Mouse (Mus musculus) G1E-ER4 (cell line): ENCODE results near the gene Nt5c2. TPM values are rescaled to one million over a fixed set of nuclear protein-coding genes. Genes with fewer than 3 reads are reported as not detected.
A peak's percentile ranks its signal among the peaks of the same experiment; 100 is the strongest.

Source experiments
- GATA1 ChIP-seq: IDR thresholded peaks from one replicate; pipeline ENCODE4 v1.8.0; 2012; ENCODE audit warnings: low read length, inconsistent platforms
- polyA plus RNA-seq: library from polyadenylated mRNA; stranded (reverse); fragments of >175 nt; gene quantifications from 2 replicates; pipeline ENCODE4 v1.2.3, GENCODE M21; 2012

Gene Nt5c2
- polyA plus RNA-seq, 1 experiment: 6.8 TPM

DNA sequence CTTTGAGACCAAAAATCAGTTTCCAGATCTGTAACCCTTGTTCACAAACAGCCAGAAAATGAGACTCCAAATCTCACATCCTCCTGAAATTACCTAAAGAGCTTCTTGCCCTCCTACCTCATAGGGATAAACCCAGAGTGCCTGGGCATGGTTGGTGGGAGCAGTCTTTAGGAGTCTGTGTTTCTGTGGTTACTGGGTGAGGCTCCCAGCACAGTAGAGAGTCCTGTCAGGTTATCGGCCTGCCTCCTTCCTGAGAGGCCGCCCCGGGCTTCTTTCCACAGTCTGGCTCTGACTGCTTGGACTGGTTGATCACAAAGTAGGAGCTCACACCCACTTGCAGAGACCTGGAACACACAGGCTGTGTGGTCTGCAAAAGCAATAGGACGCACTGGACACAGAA is 149.6 kb downstream of the Nt5c2 start:
- TF ChIP-seq GATA1: no peak

DNA sequence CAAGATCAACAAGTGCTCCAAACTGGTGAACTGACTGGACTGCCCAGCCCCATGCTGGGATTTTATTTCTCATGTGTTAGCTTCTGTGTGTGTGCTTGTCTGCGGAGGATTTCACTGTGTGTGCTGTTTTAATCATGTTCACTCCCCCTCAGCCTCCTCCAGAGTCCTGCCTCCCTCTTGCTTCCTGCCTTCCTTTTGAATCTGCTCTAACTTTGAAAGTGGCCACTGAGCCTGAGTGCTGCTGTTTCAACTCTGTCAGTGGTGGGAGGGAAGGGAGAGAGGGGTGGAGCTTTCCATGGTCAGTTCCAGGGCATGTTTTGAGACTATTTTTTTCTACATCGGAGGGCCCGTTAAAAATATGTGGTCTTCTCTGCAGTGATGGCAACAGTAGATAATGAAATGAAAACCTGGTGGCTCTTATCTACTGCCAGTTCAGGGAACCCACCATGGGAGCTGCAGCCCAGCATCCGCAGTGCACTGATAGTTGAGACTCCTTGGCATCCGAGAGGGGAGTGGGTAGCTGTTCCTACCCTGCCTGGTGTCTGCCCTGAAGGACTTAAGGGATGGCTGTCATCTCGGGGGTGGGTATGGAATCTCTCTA is 150.1 kb downstream of the Nt5c2 start:
- TF ChIP-seq GATA1: peak; percentile 83

DNA sequence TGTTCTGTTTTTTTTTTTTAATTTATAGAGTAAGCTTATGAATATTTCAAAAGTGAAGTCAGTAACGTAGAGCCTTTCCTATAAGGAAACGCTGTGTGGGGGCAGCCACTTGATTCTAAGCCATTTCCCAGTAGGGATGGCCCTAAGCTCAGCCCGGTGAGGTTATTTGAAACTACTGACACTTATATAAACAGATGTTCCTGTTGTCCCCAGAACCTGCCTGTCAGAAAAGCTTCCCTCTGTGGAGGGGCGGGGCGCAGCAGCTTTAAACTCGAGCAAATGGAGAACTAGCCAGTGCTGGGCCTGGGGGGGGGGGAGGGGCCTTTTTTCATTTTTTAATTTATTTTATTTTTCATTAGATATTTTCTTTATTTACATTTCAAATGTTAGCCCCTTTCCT is 150.9 kb downstream of the Nt5c2 start:
- no peak for TF ChIP-seq GATA1

DNA sequence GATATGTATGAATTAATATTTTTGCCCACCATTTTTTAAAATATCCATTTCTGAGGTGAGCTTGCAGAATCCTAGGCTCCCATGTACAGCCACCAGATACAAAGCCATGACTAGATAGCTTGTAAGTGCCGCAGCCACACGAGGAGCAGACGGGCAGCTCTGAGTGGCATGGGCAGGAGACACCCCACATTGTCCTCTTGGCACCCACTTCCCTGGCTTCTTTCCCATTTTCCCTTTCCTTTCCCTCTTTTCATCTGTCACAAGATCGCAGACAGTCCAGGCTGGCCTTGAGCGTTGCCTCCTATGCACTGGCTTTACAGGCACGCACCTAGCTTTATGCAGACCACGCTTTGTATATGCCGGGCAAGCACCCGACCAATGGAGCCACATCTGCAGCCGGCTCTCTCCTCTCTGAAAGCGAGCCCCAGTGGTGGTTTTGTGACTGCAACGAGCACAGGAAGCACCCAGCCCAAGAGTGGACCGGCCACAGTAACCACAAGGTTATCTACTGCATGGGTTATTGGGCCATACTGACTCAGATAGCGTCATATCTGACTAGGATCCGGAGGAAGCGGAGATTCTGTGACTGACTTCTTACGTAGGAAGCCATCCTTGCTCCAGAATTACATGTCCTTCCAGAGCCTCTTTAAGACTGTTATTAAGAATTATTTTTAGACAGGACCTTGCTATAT is 151.6 kb downstream of the Nt5c2 start:
- TF ChIP-seq GATA1: peak; percentile 97

DNA sequence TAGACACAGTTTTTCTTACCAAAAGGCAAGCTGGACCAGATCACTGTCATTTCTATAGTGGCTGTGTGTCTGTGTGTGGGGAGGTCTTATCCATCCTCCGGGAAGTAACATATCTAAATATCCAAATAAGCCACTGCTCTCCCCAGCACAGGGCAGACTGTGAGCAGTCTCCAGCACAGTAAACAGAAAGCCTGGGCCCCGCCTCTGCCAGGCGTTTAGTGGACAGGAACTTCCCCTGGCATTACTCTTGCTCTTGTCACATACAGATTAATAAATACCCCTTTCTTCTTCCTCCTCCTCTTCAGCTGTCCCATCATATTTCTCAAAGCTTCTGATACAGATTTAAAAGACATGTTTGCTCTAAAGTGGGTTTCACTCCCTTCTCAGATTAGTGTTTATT is 152.4 kb downstream of the Nt5c2 start:
- TF ChIP-seq GATA1: no peak

DNA sequence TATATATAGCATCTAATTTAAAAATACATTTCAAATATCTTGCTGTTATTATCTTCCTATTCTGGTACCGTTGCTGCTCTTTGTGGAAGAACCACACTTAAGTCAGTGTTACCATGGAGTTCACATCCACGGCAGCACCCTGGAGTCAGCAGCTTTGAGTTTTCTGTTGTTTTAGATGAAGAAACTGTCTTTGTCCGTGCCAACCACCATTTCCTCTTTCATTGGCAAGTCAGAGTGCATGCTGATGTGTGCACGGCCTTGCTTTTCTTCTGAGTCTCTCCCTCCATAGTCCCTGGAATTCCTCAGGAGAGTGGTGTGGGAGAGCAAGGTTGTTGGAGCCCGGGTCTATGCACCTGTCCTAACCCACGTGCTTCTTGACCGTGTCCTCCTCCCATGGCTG is 156.8 kb downstream of the Nt5c2 start:
- no peak for TF ChIP-seq GATA1

DNA sequence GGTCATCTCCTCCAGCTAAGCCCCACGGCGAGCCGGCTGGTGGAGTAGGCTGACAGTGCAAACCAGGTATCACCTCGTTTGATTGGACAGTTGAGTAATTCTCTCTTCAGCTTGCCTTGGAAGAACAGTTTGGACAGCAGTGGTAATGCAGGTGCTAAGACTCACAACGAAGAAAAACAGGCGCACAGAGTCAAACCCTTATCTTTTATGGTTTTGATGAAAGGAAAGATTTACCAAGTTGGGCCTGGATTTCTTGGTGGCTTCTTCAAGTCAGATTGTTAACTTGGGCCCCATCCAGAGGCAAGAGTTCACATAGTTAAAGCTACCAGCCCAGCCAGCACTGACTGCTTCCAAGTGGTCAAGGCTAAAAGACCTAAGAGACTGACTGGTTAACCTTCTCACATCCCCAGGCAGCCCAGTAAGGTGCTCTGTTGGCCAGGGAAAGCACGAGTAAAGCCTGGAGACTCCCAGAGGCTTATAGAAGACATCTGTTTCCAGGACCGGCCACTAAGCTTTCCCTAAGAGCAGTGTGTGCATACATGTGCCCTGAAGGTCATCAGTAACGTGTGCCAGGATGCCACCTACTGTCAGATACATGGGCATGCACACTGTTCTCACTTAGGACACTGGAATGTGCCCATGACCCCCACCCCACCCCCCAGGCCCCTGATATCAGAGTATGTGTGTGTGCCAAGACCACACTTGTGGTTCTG is 157.5 kb downstream of the Nt5c2 start:
- TF ChIP-seq GATA1: no peak

DNA sequence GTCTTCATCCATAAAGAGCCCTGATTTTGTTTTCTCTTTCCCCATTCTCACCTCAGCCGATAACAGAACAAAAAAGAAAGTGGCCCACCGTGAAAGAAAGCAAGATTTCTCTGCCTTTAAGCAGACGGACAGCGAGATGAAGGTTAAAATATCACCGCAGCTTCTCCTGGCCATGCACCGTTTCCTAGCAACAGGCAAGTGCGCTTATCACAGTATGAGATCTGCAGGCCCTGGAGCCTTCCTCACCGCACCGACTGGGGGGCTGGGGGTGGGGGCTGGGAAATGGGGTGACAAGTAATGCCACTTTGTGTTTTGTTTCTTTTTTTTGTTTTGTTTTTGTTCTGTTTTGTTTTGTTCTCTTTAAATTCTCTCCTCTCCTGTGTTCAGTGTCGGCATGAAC is 158.2 kb downstream of the Nt5c2 start:
- no peak for TF ChIP-seq GATA1

DNA sequence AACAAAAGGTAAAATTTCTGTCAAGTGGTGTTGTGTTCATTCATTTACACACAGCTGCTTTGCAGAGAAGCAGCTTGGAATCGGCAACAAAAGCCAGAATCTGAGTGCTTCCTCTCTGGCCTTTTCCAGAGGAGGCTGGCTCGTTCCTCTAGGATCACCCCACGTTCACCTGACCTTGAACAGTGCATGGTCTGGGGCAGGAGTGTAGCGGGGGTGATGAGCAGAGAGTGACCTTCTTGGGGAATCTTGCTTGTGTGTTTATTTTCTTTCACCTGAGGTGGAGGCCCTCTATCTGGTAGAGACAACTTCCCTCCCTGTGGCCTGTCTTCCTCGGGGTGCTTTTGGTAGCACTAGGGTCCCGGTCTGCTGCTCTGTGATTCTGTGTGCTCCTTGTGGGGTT is 158.7 kb downstream of the Nt5c2 start:
- TF ChIP-seq GATA1: no peak

DNA sequence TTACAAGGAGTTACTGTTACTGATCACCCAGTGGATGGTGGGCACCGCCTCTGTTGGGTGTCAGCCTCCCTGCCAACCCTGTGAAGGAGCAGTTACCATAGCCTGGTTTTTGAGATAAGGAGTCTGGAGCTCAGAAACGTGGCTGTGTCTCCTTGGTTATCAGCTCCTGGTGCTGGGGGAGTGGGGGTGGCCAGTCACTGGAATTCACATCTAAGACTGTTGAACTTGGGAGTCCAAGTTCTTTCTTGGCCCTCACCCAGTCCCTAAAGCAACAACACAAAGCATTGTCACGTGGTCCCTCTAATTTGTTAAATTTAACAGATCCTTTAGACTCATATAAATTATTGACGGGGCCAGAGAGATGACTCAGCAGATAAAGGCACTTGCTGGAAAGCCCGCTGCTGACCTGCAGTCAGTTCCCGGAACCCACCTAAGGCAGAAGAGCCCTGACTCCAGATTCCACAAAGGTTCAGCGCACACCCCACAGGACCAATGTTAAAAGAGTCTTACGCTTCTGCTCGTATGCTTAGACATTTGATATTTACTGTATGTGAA is 165.4 kb downstream of the Nt5c2 start:
- peak; percentile 72 for TF ChIP-seq GATA1

DNA sequence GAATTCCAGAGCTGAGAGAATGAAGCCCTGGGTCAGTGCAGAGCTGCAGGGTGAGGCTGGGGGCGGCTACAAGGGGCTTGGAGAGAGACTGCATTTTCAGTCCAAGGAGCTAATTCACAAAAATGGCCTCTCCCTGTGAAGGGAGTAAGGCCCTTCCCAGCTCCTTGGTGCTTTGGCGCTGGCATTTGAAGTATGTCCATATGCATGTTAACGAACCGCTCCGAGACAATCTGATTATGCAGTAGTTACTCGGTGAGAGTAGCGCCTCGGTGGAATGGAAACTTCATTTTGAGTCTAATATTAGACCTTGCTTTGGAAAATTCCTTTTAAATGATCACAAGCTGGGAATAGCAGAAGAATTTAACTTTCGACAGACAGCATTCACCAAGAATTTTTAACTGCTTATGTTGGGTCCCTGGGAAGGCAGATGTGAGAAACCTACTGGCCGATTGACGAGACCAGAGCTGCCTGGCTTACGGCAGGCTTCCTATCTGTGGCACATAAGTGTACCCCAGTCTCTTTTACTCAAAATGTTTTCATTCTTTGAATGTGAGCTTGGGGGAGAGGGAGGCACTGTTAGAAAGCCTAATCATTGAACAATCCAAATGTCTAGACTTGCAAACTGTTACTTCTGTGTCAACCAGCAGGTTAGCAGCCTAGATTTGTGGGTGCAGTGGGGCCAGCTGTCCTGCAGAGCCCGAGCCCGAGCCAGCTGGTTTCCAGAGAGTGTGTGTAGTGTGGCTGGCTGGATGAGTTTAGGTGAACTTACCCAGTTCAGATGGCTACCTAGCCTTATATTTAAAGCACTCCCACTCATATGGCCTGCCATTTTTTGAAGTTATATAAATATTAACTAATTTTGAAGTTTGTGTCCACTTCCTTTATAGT is 166.3 kb downstream of the Nt5c2 start:
- TF ChIP-seq GATA1: no peak

DNA sequence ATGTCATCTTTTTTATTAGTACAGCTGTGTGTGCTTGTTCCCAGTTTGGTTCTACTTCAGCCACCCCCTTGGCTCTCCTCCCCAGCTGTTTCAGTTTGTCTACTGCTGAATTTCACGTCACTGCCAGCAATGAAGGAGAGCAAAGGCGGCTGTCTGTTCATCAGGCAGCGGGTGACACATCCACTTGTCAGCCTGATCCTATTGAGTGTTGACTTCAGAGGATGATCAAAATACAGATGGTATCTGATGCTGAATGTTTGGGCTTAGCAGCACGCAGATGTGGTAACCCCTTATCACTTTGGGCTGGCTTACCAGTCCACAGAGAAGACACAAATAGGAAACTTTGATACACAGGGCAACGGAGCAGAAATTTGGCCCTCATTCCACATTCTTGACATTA is 168.5 kb downstream of the Nt5c2 start:
- peak; percentile 72 for TF ChIP-seq GATA1

DNA sequence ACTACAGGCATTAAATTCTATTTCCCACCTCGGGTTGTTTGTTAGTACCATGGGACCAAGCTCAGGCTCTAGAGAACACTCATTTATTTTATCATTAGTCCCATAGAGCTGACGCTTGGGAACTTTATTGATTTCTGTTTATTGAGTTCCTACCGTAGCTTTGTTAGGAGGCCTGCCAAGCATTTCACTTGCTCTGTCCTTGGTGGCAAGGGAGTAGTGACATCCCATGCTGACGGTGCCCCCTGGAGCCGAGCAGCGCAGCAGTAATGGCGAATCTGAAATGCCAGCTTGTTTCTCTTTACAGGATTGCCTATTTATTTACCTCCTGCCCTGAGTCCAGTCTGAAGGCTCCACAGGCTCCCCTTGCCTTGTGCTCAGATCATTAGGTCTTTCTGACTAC is 168.9 kb downstream of the Nt5c2 start:
- TF ChIP-seq GATA1: no peak

DNA sequence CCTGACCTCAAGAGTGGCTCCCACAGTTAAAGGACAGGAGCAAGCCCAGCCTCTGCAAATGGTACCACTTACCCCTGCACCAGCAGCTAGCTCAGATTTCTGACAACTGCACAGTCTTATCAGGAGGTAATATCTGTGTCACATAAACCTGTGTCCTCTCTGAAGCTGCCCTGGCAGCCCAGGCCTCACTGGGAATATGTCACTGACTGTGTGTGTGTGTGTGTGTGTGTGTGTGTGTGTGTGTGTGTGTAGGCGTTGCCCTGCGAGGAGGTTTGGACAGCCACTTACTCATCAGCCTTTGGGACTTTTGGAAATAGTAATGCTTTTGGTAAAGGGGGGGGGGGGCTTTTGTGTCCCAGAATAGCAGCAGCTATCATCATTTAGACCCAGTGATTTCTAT is 171.9 kb downstream of the Nt5c2 start:
- TF ChIP-seq GATA1: no peak

DNA sequence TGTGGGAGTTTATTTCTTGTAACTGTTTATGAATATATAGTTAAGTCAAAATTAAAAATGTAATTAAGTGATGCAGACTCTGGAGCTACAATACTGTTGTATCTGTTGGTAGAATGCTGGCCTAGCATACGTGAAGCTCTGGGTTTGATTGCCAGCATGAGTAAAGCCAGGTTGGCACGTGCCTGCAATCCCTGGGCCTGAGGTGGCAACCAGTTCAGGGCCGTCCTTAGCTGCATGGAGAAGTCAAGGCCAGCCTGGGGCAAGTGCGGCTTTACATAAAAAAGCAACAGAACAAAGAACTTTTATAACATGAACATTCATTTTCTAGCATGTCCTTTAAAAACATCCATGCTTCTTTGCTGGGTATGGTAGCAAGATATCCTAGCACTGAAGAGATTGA is 173.9 kb downstream of the Nt5c2 start:
- no peak for TF ChIP-seq GATA1
